Mouse (Mus musculus): ENCODE data around the gene Mgat5b. TPM values are rescaled to one million over a fixed set of nuclear protein-coding genes. Genes with fewer than 3 reads are reported as not detected.

Gene Mgat5b
- polyA plus RNA-seq (2015; fragmentation: Nextera tagmentation; extraction: Ambion mirVana): 20.1 and 25.0 TPM in 2 replicates

DNA sequence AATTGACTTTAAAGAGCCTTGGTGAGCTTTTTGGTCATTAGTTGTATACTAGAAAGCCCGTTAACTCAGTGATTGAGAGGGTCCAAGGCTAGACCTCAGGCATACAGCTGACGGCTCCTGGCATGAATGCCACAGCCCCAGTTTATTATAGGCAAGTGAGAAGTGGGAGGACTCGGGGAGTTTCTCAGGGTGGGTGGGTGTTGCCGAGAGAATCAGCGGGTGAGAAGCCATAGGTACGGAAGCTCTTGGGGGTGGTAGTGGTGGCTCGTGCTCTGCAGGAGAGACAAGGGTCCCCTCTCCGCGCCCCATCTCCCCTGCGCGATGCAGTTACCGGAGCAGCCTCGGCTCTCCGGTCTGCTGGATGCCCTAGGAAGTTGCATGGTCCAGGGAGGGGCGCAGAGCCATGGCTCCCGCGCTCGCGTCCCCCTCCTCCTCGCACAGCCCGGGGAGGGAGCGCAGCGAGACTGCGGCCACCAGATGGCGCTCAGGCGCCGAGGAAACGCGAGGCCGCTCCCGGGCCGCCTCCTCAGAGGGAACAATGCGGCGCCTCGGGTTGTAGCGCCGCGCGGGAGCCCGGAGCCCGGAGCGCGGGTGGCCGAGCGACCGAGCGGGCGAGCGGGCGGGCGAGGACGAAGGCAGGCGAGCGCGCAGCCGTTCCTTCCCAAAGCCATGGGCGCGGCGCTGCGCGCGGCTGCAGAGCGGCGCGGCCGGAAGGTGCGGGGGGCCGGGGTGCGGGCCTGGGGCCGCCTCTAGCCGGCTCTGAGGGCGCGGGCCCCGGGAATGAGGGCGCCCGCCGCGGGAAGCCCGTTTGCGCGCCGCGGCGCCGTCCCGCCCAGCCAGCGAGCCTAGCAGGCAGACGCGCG lies at the start of gene Mgat5b:
Gene Mgat5b (plus strand): TSS at position 541 of the 863 bp plus-strand sequence.
- peak within 1 kb of the TSS; percentile 90 for H3K9ac ChIP-seq (replicated peaks)
- H3K4me1 ChIP-seq: peaks cover 61% of the 10 kb centered on the region
- no peaks in the 10 kb centered on the region for H3K9me3 ChIP-seq (replicated peaks)
- H3K4me3 ChIP-seq (replicated peaks): peak within 1 kb of the TSS; percentile 61
- H3K27me3 ChIP-seq (replicated peaks): peaks cover 13% of the 10 kb centered on the region; the same call in 1 of the 2 replicates
- ATAC-seq (ENCODE audit: low FRiP score): peak; percentile 89
- H3K27ac ChIP-seq (replicated peaks): peak within 1 kb of the TSS; percentile 81
- WGBS: under 1% methylated on average over 84 of the region's 90 CpGs
- peak within 1 kb of the TSS; percentile 74 for H3K4me2 ChIP-seq
- H3K36me3 ChIP-seq: peaks cover 4% of the 10 kb centered on the region

DNA sequence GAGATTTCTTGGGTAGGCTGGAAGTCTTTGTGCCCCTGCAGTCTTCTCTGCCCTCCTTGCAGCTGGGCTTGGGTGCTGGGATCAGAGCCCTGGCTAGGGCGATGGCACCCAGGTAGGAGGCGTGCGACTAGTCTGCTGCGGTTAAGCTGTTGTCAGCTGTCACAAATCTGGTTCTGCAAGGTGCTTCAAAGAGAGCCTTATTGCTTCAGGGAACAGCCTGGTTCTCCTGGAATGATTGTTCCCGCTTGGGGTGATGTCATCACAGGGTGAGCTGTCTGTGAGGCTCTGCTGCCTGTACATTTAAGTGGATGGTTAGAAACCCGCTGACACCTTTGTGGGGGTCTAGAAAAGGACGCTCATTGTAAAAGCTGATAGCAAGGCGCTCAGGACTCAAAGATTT lies 49.4 kb upstream of the Mgat5b start:
- H3K36me3 ChIP-seq: peaks cover 82% of the 10 kb centered on the region
- 90% methylated on average over 8 of the region's 8 CpGs for WGBS

DNA sequence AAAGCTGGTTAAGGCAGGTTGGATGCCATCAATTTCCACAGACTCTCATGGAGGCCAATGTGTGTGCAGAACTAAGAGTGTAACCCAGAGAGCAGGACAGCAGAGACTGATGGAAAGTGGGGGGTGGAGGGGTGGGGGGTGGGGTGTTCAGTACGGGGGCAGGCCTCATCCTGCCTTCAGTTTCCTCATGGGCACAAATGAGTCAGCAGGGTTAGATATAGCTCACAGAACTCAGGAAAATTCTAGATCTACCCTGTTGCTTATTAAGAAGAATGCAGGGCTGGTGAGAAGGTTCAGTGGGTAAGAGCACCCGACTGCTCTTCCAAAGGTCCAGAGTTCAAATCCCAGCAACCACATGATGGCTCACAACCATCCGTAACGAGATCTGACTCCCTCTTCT lies 49.0 kb upstream of the Mgat5b start:
- H3K27me3 ChIP-seq (replicated peaks): no peaks in the 10 kb centered on the region
- H3K9me3 ChIP-seq (replicated peaks): no peaks in the 10 kb centered on the region
- H3K4me2 ChIP-seq: no peak overlapping the region
- no peak overlapping the region for H3K4me3 ChIP-seq (replicated peaks)
- H3K4me1 ChIP-seq: no peaks in the 10 kb centered on the region
- H3K9ac ChIP-seq (replicated peaks): no peak overlapping the region
- 85% methylated on average over 4 of the region's 4 CpGs for WGBS
- H3K36me3 ChIP-seq: peaks cover 82% of the 10 kb centered on the region
- no peak for ATAC-seq (ENCODE audit: low FRiP score)
- no peak overlapping the region for H3K27ac ChIP-seq (replicated peaks)

More for the DNA sequence above, 49.4 kb upstream of the Mgat5b start:
- Histone ChIP-seq H3K27me3 (replicated peaks) (no peaks in the 10 kb centered on the region), H3K27ac (replicated peaks) (no peak overlapping the region), H3K4me3 (replicated peaks) (no peak overlapping the region), H3K4me2 (no peak overlapping the region), H3K9ac (replicated peaks) (no peak overlapping the region), H3K9me3 (replicated peaks) (no peaks in the 10 kb centered on the region), H3K4me1 (no peaks in the 10 kb centered on the region)
- no peak for ATAC-seq (ENCODE audit: low FRiP score)

DNA sequence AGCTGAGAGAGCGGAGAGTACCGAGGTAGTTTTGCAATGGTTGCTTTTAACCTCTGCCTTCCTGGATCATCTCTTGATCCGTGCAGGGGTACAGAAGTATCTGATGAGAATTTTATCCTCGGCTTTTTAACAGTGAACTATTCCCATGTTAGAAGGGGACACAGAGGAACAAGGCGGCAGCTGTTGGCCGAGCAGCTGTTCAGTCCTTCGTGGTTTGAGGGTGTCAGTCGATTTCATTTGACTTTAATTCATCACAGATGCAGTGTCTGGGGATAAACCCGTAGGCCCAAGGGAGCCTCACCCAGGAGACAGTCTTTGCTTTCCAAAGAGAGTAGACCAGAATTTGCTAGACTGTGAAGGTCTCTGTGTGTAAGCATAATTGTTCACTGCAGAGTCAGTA lies 47.1 kb upstream of the Mgat5b start:
- Histone ChIP-seq H3K9me3 (replicated peaks) (no peaks in the 10 kb centered on the region), H3K4me2 (no peak overlapping the region), H3K4me3 (replicated peaks) (no peak overlapping the region), H3K27me3 (replicated peaks) (no peaks in the 10 kb centered on the region), H3K27ac (replicated peaks) (no peak overlapping the region), H3K4me1 (no peaks in the 10 kb centered on the region), H3K36me3 (peaks cover 76% of the 10 kb centered on the region), H3K9ac (replicated peaks) (no peak overlapping the region)
- ATAC-seq (ENCODE audit: low FRiP score): no peak
- WGBS: 92% methylated on average over 9 of the region's 9 CpGs

DNA sequence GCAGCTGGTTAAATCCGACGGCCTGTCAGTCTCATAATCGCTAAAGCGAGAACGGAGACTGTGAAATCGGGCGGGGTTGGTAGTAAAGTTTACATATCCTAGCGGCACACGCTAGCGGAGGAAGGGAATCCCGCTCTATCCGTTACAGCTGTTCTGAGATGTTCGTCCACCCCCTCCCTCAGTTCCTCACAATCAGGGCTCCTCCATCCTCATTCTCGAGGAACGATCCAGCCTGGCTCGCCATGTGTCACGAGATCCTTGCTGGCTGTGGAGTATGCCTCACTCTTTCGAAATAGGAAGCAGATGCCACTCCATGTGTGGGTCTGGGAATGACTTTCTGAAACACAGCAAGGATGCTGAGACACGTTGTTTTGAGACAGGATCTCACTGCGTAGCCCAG lies 44.7 kb upstream of the Mgat5b start:
- Histone ChIP-seq H3K27me3 (replicated peaks) (no peaks in the 10 kb centered on the region), H3K36me3 (peaks cover 56% of the 10 kb centered on the region)

DNA sequence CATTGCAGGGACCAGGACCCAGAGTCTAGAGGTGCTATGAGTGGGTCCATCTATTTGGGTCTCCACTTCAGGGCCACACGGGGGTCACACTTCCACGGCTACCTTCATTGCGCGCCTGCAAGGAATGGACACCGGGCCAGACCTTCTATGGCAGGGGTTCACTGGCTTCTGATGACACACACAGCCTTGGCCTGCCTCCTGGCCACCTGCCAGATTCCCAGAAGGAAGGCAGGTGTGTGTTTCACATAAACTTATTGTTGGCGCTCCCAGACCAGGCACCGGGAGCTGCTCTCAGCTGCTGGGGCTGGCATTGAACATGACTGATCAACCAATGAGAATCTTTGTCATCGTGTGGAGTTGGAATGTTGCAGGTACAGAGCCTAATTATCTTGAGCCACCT lies 40.2 kb upstream of the Mgat5b start:
- WGBS: 89% methylated on average over 8 of the region's 8 CpGs
- H3K9ac ChIP-seq (replicated peaks): no peak overlapping the region
- H3K4me2 ChIP-seq: no peak overlapping the region
- no peak for ATAC-seq (ENCODE audit: low FRiP score)
- no peaks in the 10 kb centered on the region for H3K27me3 ChIP-seq (replicated peaks)
- no peak overlapping the region for H3K27ac ChIP-seq (replicated peaks)
- no peak overlapping the region for H3K4me3 ChIP-seq (replicated peaks)
- no peaks in the 10 kb centered on the region for H3K4me1 ChIP-seq
- peaks cover 23% of the 10 kb centered on the region for H3K36me3 ChIP-seq
- no peaks in the 10 kb centered on the region for H3K9me3 ChIP-seq (replicated peaks)

More for the DNA sequence above, 44.7 kb upstream of the Mgat5b start:
- 91% methylated on average over 20 of the region's 20 CpGs for WGBS
- H3K9ac ChIP-seq (replicated peaks): no peak overlapping the region
- H3K4me2 ChIP-seq: no peak overlapping the region
- ATAC-seq (ENCODE audit: low FRiP score): no peak
- H3K27ac ChIP-seq (replicated peaks): no peak overlapping the region
- no peaks in the 10 kb centered on the region for H3K4me1 ChIP-seq
- H3K4me3 ChIP-seq (replicated peaks): no peak overlapping the region
- H3K9me3 ChIP-seq (replicated peaks): no peaks in the 10 kb centered on the region

DNA sequence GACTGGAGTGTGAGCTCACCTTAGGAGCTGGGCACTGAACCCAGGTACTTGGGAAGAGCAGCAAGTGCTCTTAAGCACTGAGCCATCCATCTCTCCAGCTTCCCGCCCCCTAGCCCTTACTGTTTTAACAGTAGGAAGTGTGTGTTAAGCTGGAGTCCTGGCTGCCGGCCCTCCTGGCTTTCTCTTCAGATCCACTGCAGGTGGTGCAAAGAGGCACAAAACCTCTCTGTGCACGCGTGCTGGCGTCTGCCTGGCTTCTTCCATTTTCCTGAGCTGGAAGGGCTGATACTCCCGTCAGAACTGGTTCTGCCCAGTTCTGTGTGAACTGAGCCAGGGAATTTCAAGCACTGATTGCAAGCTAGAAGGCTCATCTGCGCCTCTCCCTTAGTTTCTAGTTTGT lies 37.8 kb upstream of the Mgat5b start:
- H3K27ac ChIP-seq (replicated peaks): no peak overlapping the region
- H3K36me3 ChIP-seq: peaks cover 2% of the 10 kb centered on the region; the same call in 1 of the 2 replicates
- H3K9me3 ChIP-seq (replicated peaks): no peaks in the 10 kb centered on the region
- peaks cover 6% of the 10 kb centered on the region for H3K4me1 ChIP-seq
- no peak for ATAC-seq (ENCODE audit: low FRiP score)
- WGBS: 57% methylated on average over 7 of the region's 7 CpGs
- H3K9ac ChIP-seq (replicated peaks): no peak overlapping the region
- H3K4me2 ChIP-seq: no peak overlapping the region
- no peak overlapping the region for H3K4me3 ChIP-seq (replicated peaks)
- peaks cover 4% of the 10 kb centered on the region; the same call in 1 of the 2 replicates for H3K27me3 ChIP-seq (replicated peaks)

DNA sequence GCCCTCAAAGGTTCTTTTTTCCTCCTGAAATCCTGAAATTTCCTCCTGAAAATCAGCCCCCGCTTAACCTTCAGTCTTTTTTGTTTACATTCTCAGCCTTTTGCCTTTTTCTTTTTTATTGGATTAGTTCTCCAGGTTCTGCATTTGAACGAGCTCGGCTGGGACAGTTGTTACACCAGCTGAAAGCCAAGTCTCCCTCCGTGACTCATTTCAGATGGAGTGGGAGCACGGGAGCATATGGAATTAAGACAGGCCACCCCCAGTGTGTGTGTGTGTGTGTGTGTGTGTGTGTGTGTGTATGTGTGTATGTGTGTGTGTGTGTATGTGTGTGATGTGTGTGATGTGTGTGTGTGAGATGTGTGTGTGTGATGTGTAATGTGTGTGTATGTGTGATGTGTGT lies 37.2 kb upstream of the Mgat5b start:
- Histone ChIP-seq H3K4me2 (no peak overlapping the region), H3K36me3 (no peaks in the 10 kb centered on the region), H3K27me3 (replicated peaks) (peaks cover 4% of the 10 kb centered on the region; the same call in 1 of the 2 replicates), H3K4me1 (peaks cover 9% of the 10 kb centered on the region), H3K9me3 (replicated peaks) (no peaks in the 10 kb centered on the region), H3K27ac (replicated peaks) (no peak overlapping the region), H3K4me3 (replicated peaks) (no peak overlapping the region), H3K9ac (replicated peaks) (no peak overlapping the region)
- ATAC-seq (ENCODE audit: low FRiP score): no peak
- WGBS: 73% methylated on average over 5 of the region's 5 CpGs

DNA sequence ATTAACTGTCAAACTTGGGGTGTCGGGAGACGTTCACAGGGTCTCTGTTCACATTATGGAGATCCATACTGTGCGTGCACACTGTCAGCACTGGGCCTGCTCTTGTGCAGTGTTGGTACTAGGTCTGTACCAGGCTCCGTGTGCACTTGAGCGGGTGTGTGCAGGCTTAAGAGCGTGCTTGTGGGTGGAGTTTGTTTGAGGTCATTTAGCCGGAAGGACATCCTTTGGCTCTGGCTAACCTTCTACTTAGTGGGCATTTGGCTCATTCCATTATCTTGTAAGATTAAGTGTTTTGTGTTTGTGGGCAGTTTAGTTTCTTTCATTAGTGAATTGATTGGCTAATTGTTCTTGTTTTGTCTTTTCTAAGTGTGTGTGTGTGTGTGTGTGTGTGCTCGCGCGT lies 36.2 kb upstream of the Mgat5b start:
- H3K9me3 ChIP-seq (replicated peaks): no peaks in the 10 kb centered on the region
- H3K36me3 ChIP-seq: no peaks in the 10 kb centered on the region
- 78% methylated on average over 10 of the region's 10 CpGs for WGBS
- H3K9ac ChIP-seq (replicated peaks): no peak overlapping the region
- ATAC-seq (ENCODE audit: low FRiP score): no peak
- H3K4me2 ChIP-seq: no peak overlapping the region
- H3K27me3 ChIP-seq (replicated peaks): peaks cover 8% of the 10 kb centered on the region; the same call in 1 of the 2 replicates
- peaks cover 9% of the 10 kb centered on the region for H3K4me1 ChIP-seq
- no peak overlapping the region for H3K27ac ChIP-seq (replicated peaks)
- no peak overlapping the region for H3K4me3 ChIP-seq (replicated peaks)

DNA sequence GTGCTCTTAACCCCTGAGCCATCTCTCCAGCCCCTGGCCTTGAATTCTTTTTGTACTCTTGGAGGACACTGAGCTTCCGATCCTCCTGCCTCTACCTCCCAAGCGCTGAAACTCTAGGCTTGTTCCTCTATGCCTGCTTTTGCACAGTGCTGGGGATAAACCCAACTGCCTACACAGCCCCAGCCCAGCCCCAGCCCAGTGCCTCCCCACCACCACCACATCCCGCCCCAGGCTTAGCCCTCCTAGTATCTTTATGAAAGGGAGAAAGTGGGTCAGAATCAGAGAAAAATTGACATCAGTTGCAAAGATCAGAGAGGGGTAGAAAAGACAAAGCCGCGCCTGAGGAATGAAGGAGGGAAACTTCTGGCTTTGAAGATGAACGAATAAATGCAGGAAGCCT lies 34.6 kb upstream of the Mgat5b start:
- H3K27me3 ChIP-seq (replicated peaks): peaks cover 8% of the 10 kb centered on the region; the same call in 1 of the 2 replicates
- no peak overlapping the region for H3K9ac ChIP-seq (replicated peaks)
- H3K9me3 ChIP-seq (replicated peaks): no peaks in the 10 kb centered on the region
- H3K4me1 ChIP-seq: peaks cover 9% of the 10 kb centered on the region
- H3K27ac ChIP-seq (replicated peaks): no peak overlapping the region
- no peaks in the 10 kb centered on the region for H3K36me3 ChIP-seq
- no peak overlapping the region for H3K4me2 ChIP-seq
- no peak overlapping the region for H3K4me3 ChIP-seq (replicated peaks)
- no peak for ATAC-seq (ENCODE audit: low FRiP score)
- 86% methylated on average over 6 of the region's 6 CpGs for WGBS

DNA sequence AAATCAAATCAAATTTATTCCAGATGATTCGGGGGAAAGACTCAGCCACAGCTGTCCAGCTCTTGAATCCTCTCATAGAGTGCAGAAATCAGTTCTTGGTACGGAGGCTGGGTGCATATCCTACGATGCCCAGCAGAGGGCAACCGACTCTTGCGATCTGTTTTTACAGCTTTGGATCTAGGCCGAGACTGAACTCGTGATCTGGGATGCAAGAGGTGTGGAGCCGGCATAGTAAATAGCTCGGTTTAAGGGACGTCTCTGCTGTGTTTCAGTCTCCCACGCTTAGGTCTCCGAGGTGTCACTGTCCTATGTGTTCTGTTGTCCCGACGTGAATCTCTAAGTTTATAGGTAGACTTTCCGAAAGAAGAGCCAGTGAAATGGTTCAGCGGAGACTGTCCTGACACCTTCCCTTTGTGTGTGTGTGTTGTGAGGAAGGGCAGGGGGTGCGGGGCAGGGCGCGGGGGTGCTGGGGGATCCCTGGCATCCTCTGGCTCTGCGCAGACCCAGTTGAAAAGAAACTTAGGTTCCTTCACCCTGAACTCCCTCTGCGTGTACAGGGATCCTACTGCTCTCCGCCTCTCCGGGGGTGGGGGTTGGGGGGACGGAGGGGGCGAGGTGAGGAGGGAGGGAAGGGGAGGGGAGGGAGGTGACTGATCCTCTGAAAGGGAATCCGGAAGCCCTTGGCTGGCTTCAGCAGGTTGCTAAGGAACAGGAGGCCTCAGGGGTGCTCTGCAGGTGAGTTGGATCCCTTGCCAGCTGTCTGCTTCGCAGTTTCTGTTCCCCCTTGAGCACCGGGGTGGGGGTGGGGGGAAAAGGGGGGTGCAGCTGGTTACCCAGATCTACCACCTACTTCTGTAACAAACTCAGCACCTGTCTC lies 33.1 kb upstream of the Mgat5b start:
- no peaks in the 10 kb centered on the region for H3K9me3 ChIP-seq (replicated peaks)
- no peak overlapping the region for H3K27ac ChIP-seq (replicated peaks)
- peaks cover 8% of the 10 kb centered on the region; the same call in 1 of the 2 replicates for H3K27me3 ChIP-seq (replicated peaks)
- H3K9ac ChIP-seq (replicated peaks): peak overlapping the region; percentile 14; the same call in 1 of the 2 replicates
- peak overlapping the region; percentile 50 for H3K4me2 ChIP-seq
- peaks cover 9% of the 10 kb centered on the region for H3K4me1 ChIP-seq
- peak; percentile 68 for ATAC-seq (ENCODE audit: low FRiP score)
- H3K4me3 ChIP-seq (replicated peaks): peak overlapping the region; percentile 29
- no peaks in the 10 kb centered on the region for H3K36me3 ChIP-seq
- 4% methylated on average over 28 of the region's 28 CpGs for WGBS
